Mouse (Mus musculus): ENCODE results near the gene Gstt4.

DNA sequence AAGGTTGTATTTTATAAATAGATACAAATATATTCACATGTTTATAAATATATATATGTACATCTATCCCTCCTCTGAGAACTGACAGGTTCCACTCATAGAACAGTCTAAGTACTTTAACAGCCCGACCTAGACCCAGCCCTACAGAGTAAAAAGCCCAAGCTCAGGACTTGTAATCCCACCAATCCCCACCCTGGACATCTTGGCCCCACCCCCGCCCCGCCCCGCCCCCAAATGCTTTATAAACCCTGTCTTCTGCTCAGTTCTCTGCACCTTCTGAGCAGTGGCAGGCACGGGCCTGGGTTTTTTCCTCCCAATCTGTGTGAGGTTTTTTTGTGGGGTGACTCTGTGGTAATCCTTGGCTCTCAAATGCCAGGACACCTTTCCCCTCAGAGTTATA, 31.8 kb upstream of the Gstt4 start:
- TF ChIP-seq CTCF (IDR thresholded peaks at IDR 0.05; ENCODE audit: insufficient read depth, low read depth, low read length) (no peak), POLR2A (IDR thresholded peaks at IDR 0.05; ENCODE audit: insufficient read depth, low read depth, low read length) (no peak)
